Mouse (Mus musculus) erythroid progenitor cell, adult 5-6 weeks (primary cell): ENCODE results near the gene Golim4. TPM values are rescaled to one million over a fixed set of nuclear protein-coding genes. Genes with fewer than 3 reads are reported as not detected.

Source experiments
- ATAC-seq: replicated peaks from 2 replicates; pipeline ENCODE4 v1.8.0; 2016; ENCODE audit warnings: moderate number of reproducible peaks, mild to moderate bottlenecking, moderate TSS enrichment, inconsistent platforms; ENCODE audit not compliant: poor library complexity, low FRiP score, severe bottlenecking
- total RNA-seq, 2 experiments: library from RNA; stranded (forward) in 1 of 2; stranded (reverse) in 1 of 2; fragments of 150-400 nt in 1 of 2; fragments of 186-747, 209-891 nt in 1 of 2; gene quantifications; 2 replicates each; pipeline versions ENCODE4 v1.2.3 to v1.2.4; 2015 to 2017; ENCODE audit warnings: low replicate concordance in 2 of 2

The Golim4 gene
- total RNA-seq (2015; ENCODE audit: low replicate concordance) (60.8 and 68.8 TPM in 2 replicates), total RNA-seq (2017; ENCODE audit: low replicate concordance) (67.4 and 68.5 TPM in 2 replicates)

DNA sequence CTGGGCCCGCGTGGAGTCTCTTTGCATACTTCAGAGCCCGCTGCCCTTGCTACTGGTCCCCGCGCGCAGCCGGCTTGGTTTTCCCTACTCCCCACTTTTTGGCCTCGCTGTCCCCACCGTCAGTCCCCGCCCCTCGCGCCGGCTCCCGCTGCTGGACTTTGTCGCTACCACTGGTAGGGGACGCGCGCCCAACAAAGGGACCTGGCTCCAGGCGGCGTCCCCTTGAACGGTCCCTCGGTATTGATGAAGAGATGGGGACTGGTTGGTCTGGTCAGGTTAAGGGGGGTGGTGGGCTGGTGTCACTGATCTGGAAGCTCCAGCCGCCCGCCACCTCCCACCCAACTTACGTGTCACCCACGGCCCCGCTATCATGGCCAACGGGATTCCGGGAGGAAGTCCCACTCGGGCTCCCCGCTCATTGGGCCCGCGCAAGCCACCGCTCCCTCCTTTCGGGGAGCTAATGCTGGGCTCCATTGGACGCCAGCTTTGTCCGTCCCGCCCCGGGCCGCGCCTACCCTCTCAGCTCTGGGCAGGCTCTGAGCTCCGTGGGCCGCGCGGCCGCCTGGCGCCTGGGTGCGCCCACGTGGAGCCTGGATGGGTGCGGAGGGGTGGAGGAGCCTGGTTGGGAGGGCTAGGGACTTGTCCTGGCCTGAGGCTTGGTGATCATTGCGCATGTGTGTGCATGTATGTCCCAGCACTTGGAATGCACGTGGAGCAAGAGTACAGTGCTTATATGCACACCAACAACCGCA is at the start of gene Golim4:
Golim4 (minus strand) TSS at position 399 of the 752 bp plus-strand sequence.
- peak; percentile 95 for ATAC-seq

DNA sequence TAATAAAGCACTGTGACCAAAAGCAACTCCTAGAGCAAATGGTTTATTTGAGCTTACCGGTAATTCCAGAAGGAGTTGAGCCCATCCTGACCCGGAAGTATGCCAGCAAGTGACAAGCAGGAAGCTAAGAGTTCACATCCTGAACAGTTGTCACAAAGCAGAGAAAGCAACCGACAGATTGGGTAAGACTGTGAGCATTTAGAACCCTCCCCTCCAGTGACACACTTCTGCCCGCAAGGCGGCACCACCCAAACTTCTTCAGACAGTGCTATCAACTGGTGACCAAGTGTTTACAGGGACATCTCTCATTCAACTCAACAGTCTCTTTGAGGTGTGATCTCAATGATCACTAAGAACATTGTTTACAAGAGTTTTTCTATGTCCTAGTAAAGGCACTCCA is 48.9 kb upstream of the Golim4 start:
- no peak for ATAC-seq

DNA sequence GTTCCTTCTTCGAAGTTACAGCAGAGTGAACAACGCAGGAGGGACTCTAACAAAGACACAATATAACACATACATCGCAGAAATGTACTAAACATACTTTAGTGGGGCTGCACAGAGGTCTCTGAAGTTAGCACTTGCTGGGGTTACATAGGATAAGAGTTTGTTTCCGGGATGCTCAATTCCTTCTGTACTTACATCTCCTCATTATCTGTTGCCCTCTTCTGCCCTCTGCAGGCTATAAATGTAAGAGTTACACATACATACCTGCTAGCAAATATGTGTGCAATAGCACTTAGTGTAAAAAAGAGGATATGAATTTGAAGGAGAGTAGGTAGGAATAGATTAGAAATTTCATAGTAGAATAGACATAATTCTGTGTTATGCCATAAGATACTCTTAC is 44.4 kb upstream of the Golim4 start:
- ATAC-seq = no peak; the same call in 1 of the 2 replicates

DNA sequence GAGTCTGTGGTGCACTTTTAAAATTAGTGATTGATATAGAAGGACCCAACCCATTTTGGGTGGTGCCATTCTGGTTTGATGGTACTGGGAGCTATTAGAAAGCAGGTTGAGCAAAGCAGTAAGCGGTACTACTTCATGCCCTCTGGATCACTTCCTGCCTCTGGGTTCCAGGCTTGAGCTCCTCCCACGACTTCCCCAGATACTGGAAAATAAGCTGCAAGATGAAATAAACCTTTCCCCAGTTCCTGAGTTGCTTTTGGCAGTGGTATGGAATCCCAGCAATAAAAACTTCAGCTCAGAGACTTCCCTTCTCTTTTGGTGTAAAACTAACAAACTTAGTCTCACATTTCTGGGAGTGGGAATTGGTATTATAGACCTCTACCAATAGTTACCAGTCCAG is 43.7 kb upstream of the Golim4 start:
- no peak for ATAC-seq

DNA sequence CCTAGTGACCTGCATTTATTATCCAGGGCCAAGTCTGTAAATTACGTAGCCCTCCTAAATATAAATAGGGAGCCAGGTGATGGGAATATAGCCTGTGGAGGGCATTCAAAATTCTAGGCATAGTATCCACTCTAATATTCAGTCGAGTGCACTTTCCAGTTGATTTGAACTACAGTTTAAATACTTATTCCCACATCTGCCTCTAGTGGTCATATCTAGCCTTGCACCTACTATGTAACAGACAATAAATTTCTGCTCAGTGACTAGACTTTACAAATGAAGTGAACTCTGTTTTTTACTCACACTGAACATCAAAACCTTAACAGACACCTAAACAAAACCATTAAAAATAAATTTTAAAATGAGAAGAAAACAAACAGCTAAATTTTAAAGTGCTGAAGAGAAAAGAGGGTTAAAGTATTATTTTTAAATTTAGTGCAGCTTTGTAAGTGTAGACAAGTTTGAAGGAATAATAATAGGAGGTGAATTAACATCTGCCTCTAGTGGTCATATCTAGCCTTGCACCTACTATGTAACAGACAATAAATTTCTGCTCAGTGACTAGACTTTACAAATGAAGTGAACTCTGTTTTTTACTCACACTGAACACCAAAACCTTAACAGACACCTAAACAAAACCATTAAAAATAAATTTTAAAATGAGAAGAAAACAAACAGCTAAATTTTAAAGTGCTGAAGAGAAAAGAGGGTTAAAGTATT is 24.4 kb upstream of the Golim4 start:
- peak; percentile 96 for ATAC-seq

DNA sequence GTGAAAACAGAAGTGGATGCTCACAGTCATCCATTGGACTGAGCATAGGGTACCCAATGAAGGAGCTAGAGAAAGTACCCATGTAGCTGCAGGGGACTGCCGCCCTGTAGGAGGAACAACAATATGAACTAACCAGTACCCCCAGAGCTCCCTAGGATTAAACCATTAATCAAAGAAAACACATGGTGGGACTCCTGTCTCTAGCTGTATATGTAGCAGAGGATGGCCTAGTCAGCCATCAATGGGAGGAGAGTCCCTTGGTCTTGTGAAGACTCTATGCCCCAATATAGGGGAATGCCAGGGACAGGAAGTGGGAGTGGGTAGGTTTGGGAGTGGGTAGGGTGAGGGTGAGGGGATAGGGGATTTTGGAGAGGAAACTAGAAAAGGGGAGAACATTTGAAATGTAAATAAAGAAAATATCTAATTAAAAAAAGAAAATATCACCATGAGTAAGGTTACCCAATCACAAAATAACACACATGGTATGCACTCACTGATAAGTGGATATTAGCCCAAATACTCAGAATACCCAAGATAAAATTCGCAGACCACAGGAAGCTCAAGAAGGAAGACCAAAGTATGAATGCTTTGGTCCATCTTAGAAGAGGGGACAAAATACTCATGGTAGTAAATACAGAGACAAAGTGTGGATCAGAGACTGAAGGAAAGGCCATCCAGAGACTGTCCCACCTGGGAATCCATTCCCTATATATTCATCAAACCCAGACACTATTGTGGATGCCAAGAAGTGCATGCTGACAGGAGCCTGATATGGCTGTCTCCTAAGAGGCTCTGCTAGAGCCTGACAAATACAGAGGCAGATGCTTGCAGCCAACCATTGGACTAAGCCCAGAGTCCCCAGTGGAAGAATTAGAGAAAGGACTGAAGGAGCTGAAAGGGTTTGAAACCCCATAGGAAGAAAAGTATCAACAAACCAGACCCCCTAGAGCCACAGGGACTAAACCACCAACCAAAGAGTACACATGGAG is 6.3 kb upstream of the Golim4 start:
- peak; percentile 71 for ATAC-seq

DNA sequence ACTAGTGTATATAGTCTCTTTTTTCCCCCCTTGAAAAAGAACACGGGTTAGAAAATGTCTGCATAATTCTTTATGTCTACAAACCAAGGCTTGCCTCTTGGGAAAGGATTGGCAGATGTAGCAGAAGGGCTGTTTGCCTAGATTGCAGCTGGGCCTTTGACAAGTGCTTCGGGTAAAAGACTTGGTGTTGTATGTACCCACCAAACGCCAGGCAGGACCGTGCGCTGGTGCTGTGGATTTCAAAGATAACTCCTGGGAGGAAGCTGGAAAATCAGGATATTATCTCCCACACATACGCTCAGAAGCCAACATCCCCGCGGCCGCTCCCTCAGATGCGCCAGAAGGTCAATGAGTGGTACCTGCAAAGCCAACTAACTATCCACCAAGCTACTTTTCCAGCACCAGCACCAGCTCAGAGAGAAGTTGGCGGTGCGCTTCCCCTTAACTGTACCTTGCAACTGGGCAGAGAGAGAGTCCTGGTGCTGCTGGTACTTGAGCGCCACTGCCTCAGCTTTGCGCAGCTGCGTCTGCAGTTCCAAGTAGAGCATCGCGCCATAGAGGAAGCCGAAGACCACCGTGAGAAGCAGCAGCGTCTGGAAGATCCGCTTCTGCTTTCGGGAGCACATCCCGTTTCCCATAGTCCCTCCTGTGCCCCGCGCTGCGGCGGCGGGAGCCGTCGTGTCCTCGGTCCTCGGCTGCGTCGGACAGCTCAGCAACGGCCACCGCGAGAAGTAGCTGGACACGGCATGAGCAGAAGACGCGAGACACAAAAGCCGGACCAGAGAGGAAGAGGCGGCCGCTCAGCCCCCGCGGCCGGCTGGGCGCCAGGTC is 873 bp downstream of the Golim4 start:
- ATAC-seq = peak; percentile 11

DNA sequence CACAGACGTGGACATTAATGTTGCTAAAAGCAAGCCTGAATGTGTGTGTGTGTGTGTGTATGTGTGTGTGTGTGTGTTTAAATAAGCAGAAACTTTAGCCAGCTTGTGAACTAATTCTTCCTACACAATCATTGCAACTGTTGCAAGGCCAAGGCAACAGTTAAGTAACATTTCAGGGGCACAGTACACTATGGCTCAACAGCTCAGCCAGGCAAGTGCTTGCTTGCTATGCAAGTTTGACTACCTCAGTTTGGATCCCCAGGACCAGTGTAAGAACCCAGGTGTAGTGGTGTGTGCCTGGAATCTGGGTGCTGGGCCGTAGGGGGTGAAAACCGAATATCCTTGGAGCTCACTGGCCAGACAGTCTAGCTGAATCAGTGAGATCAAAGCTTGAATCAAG is 2.6 kb downstream of the Golim4 start:
- no peak for ATAC-seq

DNA sequence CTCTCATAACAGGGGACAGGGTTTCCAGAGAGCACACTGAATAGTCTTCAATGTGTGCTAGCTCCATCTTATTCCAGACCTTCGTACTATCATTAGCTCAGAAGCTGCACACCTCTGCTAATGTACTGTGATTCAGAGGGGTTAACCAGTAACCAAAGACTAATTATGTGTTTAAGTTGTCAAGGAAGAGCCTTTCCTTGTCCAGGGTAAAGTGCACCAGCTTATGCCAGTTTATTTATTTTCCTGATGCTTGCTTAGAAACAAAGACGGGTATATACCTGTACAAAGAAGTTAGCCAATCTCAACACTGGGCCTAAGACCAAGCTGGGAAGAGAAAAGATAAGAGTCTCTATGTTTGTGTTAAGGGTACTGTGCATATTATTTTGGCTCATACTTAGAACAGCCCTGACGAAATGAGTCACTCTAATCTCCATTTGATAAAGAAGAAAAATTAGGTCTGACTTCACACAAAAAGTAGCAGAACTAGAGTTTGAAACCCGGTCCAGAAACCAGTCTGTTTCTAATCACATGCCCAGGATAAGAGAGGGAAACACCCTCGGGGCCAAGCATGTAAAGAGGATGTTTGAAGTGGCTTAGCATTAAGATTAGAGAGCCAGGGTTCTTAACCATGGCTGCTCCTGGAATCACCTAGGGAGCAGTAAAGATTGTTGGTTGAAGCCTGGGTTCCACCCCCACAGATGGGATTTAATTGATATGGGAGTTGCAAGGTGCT is 4.3 kb downstream of the Golim4 start:
- no peak for ATAC-seq

DNA sequence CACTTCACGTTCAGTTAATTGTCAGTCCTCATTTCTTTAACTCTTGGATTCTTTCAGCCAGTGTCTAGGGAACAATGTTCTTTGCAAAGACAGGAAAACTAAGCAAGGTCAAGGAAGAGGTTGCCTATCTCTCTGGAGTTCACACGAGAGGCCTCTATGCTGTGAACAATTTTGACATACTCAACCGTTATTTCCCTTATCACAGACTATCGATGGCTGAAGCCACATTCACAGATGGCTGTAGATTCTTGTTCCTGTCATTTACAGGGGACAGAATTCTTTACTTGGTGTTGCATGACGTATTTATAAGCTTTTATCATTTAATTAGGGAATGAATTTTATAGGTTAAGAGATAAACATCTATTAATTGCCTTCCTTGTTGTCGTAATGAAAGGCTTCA is 5.9 kb downstream of the Golim4 start:
- no peak for ATAC-seq

DNA sequence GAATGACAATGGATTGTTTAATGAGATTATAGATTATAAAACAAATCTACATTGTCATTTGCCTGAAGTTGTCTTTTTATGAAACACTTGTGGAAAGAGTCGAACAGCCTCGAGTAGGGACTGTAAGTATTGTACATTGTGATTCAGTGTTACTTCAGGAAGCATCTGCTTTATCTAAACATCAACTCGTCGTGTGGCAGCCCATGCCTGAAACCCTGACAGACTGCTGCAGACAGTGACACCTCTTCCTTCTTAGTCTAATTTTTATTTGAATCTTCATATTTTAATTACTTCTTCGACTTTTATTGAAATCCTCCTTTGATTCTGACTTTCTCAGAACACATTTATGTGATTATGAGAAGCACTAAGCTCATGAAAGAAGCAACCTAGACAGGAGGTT is 7.4 kb downstream of the Golim4 start:
- ATAC-seq = no peak

DNA sequence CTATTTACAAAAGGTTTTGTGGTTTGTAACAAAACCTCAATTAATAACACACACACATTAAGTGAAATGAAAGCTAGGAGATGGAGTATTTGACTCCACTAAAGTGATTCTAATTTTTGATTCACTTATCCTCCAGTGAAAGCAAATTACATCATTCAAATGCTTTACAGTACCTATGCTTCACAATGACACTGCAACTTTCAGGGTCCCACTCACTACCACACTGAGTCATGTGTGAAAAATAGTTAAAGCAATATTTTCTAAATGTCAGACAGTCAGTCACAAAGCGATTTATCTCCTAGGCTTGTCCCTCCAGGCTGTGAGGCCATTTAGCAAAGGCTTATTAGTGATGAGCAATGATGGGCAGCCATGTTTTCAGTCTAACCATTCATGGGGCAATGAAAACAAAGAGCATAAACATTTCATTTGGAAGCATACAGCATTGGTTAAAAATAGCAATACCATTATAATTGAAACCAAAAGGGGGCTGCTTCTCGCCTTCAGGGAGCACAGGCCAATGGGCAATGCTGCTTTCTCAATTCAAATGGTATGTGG is 8.1 kb downstream of the Golim4 start:
- ATAC-seq = no peak

DNA sequence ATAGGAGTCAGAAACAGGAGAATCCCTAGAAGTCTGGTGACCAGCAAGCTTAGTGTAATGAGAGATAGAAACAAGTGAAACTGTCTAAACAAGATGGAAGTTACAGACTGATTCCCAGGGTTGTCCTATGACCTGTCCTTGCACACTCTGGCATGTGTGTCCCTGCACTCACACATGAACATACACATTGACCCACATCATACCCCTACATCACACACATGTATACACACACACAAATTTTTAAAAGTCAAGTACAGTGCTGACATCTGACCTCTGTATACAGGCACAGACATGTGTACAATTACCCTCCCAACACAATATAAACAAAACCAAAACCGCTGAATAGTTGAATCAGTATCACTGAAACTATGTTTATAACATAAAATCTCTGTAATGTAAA is 8.7 kb downstream of the Golim4 start:
- no peak for ATAC-seq

DNA sequence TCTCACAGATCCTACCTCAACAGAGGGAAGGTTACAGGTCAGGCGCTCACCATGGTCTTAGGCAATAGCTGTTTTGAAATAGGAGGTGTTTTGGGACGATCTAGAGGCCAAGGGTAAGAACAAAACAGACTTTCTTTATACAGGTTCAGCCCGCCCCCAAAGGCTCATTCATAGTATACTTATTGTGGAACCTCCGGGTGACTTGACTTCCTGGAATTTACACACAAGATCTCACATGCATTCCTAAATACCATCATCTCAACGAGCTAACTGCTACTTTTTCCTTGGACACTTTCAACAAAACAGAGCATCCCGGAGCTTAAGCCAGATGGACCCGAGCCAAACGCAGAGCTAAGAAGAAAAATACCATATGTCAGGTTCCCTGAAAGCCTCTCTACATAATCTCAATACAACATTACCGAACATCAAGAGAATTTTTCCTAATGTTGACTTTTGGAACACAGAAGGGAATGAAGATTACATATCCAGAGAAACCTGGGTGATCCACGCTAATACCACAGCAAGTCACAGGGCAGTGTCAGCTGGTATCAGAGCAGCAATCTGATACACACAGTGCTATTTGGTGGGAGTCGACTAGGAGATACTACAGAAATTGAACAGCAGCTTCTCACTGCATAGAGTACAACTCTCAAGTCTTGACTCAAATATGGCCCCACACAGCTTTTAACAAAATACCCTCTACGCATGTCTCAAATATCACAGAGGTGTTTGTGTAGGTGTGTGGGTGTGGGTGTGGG is 14.3 kb downstream of the Golim4 start:
- no peak for ATAC-seq

DNA sequence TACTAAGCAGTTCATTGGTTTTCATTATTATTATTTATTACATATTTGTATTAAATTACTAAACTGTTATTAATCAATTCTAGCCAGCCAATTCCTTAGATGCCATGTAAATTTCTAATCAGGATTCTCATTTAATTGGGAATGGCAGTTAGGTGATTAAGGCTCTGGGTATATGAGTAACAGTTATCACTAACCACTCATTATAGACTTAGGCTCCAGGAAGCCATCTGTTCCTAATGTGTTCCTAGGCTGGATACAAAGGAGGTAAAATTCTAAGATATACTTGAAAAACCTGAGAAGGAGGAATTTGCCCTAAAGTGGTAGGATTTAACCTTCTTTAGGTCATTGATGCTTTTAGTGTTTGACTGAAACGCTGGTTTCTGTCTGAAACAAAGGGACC is 14.9 kb downstream of the Golim4 start:
- ATAC-seq = no peak

DNA sequence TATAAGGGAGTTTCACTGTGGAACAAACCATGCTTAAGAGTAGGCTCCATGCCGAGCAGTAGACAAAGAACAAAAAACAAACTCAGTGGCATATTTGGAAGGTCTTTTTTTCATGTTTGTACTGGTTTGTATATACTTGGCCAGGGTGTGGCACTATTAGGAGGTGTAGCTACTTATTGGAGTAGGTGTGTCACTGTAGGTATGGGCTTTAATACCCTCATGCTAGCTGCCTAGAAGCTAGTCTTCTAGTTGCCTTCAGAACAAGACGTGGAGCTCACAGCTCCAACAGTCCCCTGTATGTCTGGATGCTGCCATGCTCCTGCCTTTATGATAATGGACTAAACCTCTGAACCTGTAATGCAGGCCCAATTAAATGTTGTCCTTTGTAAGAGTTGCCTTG is 20.6 kb downstream of the Golim4 start:
- no peak for ATAC-seq

DNA sequence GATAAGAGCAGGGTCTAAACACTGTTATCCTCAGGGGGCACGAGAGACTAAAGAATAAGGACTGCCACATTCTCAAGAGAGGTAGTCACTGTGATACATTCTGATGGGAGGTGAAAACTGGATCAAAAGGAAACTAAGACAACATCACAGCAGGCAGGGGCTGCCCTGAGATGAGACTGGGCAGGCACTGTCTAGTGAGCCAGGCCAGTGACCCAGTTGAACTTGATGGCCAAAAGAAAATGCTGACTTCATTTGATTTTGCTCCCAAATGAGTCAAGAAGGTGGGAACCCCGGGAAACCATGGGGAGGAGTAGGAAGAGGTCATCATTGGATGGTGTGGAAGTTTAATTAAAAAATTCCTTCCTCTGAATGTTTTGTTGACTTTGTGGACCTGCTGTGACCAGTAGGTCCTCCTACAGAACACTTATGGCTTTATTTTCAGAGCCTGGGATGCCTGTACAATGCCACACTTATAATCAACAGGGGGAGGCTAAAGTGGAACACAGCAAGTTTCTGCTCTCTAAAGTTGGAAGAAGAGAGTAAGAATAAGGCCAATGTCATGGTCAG is 26.0 kb downstream of the Golim4 start:
- no peak for ATAC-seq
